Mouse (Mus musculus) liver, embryonic 14.5 days (tissue): Measurements from ENCODE around the gene Vstm4.

Source experiments
- CTCF ChIP-seq: IDR thresholded peaks from 2 replicates; pipeline ENCODE4 v1.5.1; 2016; ENCODE audit warnings: antibody characterized with exemption, low read depth, control low read depth
- EP300 ChIP-seq: IDR thresholded peaks from 2 replicates; pipeline ENCODE4 v1.6.1; 2016; ENCODE audit warnings: antibody characterized with exemption, low read depth

DNA sequence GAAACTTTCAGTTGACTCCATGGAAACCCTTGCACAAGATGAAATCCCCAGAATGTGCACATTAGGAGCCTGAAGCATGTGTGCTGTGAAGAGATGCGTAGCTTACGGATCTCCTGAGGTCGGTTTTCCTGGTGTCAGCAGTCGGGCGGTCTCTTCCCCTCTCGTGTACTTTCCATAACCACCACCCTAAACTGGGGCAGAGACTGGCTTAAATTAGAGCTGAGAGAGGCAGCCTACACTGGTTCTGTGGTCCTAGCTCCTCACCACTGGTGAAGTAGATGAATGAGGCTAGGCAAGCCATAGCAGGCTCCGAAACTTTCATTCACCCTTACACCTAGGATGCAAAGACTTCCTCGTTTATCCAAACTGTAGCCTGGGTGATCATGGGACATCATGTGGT, 75.7 kb downstream of the Vstm4 start:
- no peak for TF ChIP-seq CTCF
- TF ChIP-seq EP300 = no peak
